Mouse (Mus musculus) brain, embryonic 14.5 days (tissue): ENCODE results near the gene Pde11a.

Experiments used
- CTCF ChIP-seq: fragments of 200-500 bp; IDR thresholded peaks from 2 replicates; pipeline ENCODE4 v1.5.1; 2012; ENCODE audit warnings: inconsistent platforms, mild to moderate bottlenecking, moderate library complexity, borderline replicate concordance; ENCODE audit not compliant: insufficient read depth, insufficient read length; ENCODE audit errors: extremely low read depth
- POLR2A ChIP-seq: fragments of 200-500 bp; IDR thresholded peaks from 2 replicates; pipeline ENCODE4 v1.6.1; 2012; ENCODE audit warnings: mild to moderate bottlenecking, inconsistent platforms, borderline replicate concordance; ENCODE audit not compliant: poor library complexity, insufficient read depth, insufficient read length, severe bottlenecking; ENCODE audit errors: extremely low read depth

DNA sequence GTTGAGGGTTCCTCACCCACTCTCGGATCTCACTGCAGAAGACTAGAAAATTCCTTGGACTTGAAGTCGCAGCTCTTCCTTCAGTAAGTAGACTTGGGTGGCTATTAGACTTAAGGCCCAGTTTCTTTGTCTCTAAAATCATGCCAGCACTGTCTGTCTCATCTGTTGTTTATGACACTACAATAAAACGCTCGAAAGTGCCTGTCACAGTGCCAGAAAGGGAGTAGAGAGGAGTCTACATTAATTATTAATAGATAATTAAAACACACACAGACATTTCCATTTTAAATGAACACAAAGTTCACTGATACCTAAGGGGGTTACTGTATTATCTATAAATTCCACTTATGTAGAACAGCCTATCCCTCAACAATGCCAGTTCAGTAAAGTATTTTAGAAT lies 287.7 kb downstream of the Pde11a start:
- no peak for TF ChIP-seq CTCF
- TF ChIP-seq POLR2A, result no peak
